Mouse (Mus musculus) brown adipose tissue, adult 24 weeks (tissue): ENCODE data around the gene Car10. TPM values are rescaled to one million over a fixed set of nuclear protein-coding genes. Genes with fewer than 3 reads are reported as not detected.
"Not testable (repeated sequence)": the region's sequence is repeated elsewhere in the genome, so short reads cannot be mapped to it uniquely, and the experiment has no call there.

Experiments used
- H3K27ac ChIP-seq: fragments of 200-500 bp; replicated peaks from 2 replicates; pipeline ENCODE4 v1.5.1; 2012; ENCODE audit warnings: low read depth, mild to moderate bottlenecking, low read length
- H3K4me1 ChIP-seq: fragments of 200-500 bp; 2 replicates; pipeline ENCODE4 v1.6.1; 2012; ENCODE audit warnings: low read length, mixed read lengths; ENCODE audit not compliant: control insufficient read depth, insufficient read depth, insufficient read length
- H3K4me3 ChIP-seq: fragments of 200-500 bp; 2 replicates; pipeline ENCODE4 v1.5.1; 2012; ENCODE audit warnings: low read depth, mild to moderate bottlenecking, low read length, moderate library complexity; ENCODE audit not compliant: insufficient read depth
- polyA plus RNA-seq: library from polyadenylated mRNA; stranded (reverse); fragments of >200 nt; gene quantifications from 2 replicates; pipeline ENCODE4 v1.2.4, GENCODE M21; 2012; ENCODE audit not compliant: missing spikeins, insufficient read depth, insufficient read length

Gene Car10
- polyA plus RNA-seq, 1 experiment, result 0.52 TPM

DNA sequence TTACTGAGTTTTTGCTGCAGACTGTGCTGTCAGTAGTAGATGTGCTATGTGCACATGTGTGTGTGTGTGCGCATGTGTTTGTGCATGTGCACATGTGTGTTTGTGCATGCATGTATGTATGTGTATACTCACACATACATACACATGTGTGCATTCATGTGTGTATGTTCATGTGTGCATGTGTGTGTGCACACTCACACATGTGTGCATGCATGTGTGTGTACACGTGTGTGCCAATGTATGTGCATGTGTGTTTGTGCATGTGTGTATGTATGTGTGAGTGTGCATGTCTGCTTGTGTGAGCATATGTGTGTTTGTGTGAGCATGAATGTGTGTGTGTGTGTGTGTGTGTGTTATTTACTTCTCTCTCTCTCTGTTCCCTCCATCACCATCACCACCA is 298.5 kb downstream of the Car10 start:
- Histone ChIP-seq H3K4me1 (no peaks in the 10 kb centered on the region), H3K4me3 (no peak overlapping the region), H3K27ac (no peak overlapping the region)

- H3K4me1 ChIP-seq, H3K4me3 ChIP-seq, H3K27ac ChIP-seq: not testable (repeated sequence)
Observed at GRCm38 (mm10) chr11:93401167-93401566, 303.3 kb downstream of the Car10 start.

DNA sequence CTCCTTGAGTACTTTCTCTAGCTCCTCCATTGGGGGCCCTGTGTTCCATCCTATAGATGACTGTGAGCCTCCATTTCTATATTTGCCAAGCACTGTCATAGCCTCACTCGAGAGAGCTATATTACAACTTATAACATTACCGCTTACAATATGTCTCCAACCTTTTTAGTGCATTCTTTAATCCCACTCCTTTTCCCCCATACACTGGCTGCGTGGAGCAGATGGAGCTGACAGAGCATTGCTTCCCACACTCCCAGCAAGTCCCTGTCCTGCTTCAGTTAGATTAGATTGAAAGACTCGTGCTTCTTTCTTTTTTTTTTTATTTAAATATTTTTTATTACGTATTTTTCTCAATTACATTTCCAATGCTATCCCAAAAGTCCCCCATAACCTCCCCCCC is 310.2 kb downstream of the Car10 start:
- no peak overlapping the region for H3K27ac ChIP-seq
- no peaks in the 10 kb centered on the region for H3K4me1 ChIP-seq
- H3K4me3 ChIP-seq, result no peak overlapping the region

DNA sequence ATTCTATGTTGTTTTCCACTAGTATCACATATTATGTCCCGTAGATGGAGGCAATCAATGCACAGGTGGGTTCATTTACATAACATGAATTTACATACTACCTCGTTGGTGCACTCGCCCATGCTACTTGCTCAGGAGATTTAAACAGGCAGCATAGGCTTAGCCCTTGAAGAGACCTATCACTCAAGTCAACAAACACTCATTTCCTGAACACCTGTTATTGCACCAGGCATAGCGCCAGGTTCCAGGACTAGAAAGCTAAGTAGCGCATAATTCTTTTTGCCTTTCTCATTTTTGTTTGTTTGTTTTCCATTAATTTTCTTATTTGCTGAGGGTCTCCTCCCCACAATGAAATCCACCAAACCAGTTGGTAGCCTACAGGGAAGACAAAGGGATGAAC is 333.7 kb downstream of the Car10 start:
- Histone ChIP-seq H3K4me3 (no peak overlapping the region), H3K4me1 (no peaks in the 10 kb centered on the region), H3K27ac (no peak overlapping the region)

DNA sequence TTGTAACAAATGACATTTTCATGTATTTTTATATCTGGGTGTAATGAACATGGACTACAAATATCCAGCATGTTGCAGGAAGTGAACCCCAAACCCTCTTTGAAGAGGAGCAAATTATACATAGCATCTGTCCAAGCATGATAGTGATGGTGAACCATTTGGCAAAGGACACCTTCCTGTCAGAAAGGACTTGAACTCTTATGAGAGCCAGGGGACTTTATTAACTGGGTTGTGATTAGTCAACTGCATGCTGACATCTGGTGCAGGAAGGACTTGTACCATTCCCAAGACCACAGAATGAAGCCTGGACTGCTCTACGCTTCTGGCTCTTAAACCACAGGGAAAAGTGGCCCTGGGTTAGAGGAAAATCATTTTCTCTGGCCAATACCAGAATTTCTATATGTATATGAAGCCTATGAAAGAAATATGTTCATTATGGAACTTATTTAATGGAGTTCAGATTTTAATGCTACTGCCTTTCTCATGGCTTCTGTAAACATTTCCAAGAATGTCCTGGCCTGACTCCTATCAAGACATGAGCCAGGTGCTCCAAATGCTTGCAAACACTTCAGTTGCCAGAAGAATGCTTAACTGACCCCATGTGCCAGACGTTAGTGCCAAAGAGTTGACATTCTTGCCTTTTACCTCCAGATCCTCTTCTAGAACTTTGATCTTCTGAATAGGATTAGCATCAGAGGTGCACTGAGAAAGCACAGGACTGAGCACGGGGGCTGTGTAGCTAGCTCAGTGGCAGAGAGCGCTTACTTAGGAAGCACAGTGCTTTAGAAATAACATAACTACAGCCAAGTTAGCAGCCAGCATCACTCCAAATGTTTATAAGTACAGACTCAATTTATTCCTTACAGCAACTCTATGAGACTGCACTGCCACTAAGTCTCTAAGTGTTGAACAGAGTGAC is 337.4 kb downstream of the Car10 start:
- H3K4me3 ChIP-seq, result no peak overlapping the region
- H3K27ac ChIP-seq, result no peak overlapping the region
- no peaks in the 10 kb centered on the region for H3K4me1 ChIP-seq

GRCm38 (mm10) chr11:93436892-93437291 is 339.1 kb downstream of the Car10 start:
- Histone ChIP-seq H3K27ac (no peak overlapping the region), H3K4me1 (no peaks in the 10 kb centered on the region), H3K4me3 (no peak overlapping the region)

DNA sequence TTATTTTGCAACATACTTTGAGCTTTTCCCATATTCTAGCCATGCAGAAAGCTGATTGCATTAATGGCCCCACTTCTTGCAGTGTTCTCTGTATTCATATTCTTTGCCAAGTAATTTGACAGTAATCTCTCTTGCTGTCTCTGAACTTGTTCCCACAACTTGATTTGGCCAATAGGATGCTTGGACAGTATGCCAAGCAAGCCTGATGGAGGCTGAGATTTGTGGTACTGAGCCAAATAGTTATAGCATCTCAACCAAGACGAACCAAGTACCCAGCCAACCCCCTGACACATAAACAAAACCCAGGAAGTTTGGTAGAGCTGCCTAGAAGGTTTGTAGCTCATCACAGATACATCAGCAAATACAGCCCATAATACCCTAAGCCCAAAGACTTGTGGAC is 342.6 kb downstream of the Car10 start:
- Histone ChIP-seq H3K4me1 (no peaks in the 10 kb centered on the region), H3K27ac (no peak overlapping the region), H3K4me3 (no peak overlapping the region)

DNA sequence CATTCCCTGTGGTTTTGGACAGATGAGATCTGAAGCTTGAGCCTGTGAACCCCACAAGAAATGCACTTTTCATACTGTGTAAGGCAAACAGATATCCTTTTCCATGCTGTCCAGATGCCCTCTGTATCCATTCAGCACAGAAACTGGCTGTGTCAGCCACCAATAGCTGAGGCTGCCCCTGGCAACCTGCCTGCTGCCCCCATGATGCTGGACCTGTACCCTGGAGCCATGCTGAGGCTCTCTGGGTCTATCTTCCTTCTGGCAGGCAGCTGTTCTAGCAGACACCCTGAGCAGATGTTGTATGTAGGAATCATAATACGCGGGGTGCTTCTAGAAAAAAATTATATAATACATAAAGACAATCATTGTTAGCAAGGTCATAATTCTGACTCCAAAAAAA is 345.9 kb downstream of the Car10 start:
- Histone ChIP-seq H3K4me1 (no peaks in the 10 kb centered on the region), H3K4me3 (no peak overlapping the region), H3K27ac (no peak overlapping the region)

GRCm38 (mm10) chr11:93444741-93445140 is 346.9 kb downstream of the Car10 start:
- no peak overlapping the region for H3K27ac ChIP-seq
- H3K4me1 ChIP-seq, result no peaks in the 10 kb centered on the region
- H3K4me3 ChIP-seq, result no peak overlapping the region

GRCm38 (mm10) chr11:93447566-93447965 is 349.7 kb downstream of the Car10 start:
- Histone ChIP-seq H3K27ac (no peak overlapping the region), H3K4me3 (no peak overlapping the region), H3K4me1 (no peaks in the 10 kb centered on the region)

GRCm38 (mm10) chr11:93448290-93449256 is 350.7 kb downstream of the Car10 start:
- no peak overlapping the region for H3K4me3 ChIP-seq
- no peak overlapping the region for H3K27ac ChIP-seq
- no peaks in the 10 kb centered on the region for H3K4me1 ChIP-seq

DNA sequence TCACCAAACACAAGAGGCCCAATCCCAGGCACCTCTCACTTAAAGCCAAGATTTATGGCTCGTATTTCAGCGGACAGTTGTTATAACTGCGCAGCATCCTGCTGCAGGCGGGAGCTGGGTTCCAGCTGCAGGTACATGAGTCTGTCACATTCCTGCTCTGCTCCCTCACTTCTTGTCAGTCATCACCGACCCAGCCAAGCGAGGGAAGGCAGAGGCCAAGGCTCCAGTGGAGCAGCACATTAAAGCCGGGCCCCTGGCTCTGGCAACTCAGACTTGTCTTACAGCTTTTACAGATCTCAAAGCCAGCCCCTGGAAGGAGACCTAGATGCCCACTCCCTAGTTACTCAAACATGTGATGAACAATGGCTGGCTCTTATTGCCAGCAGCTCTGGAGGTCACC is 352.7 kb downstream of the Car10 start:
- Histone ChIP-seq H3K4me3 (no peak overlapping the region), H3K4me1 (no peaks in the 10 kb centered on the region), H3K27ac (no peak overlapping the region)

- Histone ChIP-seq H3K4me1 (no peaks in the 10 kb centered on the region), H3K4me3 (no peak overlapping the region), H3K27ac (no peak overlapping the region)
Observed at GRCm38 (mm10) chr11:93466221-93466620, 368.4 kb downstream of the Car10 start.

GRCm38 (mm10) chr11:93467711-93468110 is 369.9 kb downstream of the Car10 start:
- Histone ChIP-seq H3K4me3 (no peak overlapping the region), H3K27ac (no peak overlapping the region), H3K4me1 (no peaks in the 10 kb centered on the region)

- Histone ChIP-seq H3K4me1 (no peaks in the 10 kb centered on the region), H3K27ac (no peak overlapping the region), H3K4me3 (no peak overlapping the region)
Observed at GRCm38 (mm10) chr11:93470771-93471170, 372.9 kb downstream of the Car10 start.
